Mouse (Mus musculus) right cerebral cortex, adult 18-20 months (tissue): Measurements from ENCODE around the gene Rnf169.
A peak's percentile ranks its signal among the peaks of the same experiment; 100 is the strongest.

Source experiments
- DNase-seq: peaks from one replicate; pipeline ENCODE4 v3.0.0; 2022; ENCODE audit warnings: mixed read lengths

Rnf169 gene

GRCm38 (mm10) chr7:99980132-99980591 is at the start of gene Rnf169:
Gene Rnf169 (minus strand): TSS chr7:99980448.
- DNase-seq, result peak; percentile 95

DNA sequence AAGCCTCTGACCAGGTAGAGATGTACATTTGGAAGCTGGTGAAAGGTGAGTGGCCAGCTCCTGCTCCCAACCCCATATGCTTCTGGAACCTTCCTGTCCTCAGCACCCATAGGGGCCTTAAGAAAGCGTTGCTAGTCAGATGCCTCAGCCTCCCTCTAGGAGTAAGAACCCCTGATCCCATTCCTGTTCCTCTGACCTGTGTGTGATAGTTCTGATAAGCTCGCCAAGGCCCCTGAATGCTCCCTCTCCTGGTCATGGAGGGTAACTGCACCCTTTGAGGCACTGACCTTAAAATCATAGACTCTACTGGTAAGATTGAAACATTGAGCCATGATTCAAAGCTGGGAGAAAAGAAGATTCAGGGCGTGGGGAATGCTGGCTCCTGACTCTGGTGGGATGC is 49.1 kb upstream of the Rnf169 start:
- no peak for DNase-seq

GRCm38 (mm10) chr7:100027353-100027752 is 47.1 kb upstream of the Rnf169 start:
- no peak for DNase-seq

GRCm38 (mm10) chr7:100017056-100017455 is 36.8 kb upstream of the Rnf169 start:
- peak; percentile 42 for DNase-seq

DNA sequence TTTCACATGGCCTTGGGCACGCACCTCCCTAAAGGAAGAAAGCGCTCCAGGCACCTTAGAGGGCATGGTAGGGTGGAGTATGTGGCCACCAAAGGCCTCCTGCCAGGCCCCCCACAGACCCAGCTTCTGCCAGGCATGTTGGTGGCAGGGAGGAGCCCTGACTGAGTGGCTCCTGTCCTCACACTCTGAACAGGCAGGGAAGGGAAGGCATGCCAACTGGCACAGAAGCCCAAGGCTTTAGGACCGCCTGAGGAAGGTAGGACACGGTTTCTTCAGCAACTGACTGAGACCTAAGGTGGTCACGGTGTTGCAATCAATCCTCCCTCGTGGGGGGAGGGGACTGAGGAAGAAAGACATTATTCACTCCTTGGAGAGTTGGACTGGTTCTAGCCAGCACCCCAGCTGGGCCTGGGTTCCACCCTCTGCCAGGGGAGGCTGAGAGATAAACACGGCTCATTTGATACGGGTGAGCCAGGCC is 33.9 kb upstream of the Rnf169 start:
- no peak for DNase-seq

DNA sequence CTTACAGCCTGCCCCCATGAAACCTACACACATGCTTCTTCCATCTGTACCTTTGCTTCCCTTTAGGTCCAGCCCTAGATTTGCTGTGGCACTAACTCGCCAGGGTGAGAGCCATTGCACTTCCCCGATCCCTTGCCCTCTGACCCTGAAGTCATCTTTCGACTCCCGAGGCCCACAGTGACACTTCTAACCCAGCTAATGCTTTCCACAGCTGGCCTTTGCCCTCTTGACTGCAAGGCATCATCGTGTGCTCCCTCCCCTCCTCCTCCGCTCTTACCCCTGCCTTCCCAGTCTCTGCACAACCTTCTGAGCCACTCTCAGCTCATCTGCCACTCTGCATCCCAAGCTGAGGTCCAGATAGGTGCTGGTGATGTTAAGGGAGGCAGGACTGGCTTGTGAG is 32.3 kb upstream of the Rnf169 start:
- no peak for DNase-seq

DNA sequence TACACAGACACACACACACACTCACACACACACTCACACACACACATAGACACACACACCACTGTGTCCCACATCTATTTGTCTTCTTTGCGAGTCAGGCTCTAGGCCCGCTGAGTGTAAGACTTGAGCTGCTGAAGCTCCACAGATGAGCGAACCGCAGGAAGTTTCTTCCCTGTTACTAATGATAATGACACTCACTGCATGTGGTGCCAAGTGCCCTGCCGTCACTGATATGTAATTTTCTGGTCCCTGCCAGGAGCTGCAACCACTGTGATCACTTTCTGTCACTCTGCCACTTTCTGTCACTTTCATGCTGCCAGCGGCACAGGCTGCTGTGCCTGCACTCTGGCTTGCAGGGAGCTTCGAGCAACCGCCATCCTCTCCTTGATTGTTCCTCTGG is 31.8 kb upstream of the Rnf169 start:
- no peak for DNase-seq

DNA sequence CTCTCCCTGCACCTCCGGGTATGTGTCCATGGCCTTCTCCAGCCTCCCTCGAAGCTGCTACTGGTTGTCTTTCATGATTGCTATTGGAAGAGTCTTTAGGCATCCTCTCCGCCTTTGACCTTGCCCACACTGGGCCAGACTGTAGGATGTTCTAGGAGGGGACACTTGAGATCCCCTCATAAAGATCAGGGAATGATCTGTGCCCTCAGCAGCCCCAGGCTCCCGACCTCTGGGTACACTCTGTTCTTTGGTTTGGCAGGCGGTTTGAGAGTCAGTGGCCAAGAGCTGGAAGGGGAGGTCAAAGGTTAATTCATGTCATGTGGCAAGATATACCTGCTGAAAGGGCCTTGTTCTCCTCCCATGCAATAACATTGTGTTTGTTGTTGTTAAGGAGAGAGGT is 30.5 kb upstream of the Rnf169 start:
- DNase-seq, result no peak

DNA sequence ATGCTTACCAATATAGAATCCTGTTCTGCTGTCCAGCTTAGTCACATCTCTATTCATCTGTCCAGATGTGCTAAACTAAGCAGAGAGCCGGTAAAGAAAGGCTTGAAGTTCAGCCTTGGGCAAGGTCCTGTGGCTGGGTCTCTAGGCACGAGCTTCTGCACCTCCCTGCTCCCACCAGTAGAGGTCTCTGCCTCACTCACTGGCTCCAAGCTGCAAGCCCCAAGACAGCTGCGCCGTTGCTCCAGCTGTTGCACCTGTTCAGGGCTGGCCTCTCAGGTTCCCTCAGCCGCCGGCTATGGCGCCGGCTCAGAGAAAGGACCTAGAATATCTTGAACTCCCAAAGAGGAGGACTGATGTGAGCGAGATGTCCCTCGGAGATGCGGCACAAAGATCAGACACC is 29.4 kb upstream of the Rnf169 start:
- DNase-seq, result peak; percentile 37

DNA sequence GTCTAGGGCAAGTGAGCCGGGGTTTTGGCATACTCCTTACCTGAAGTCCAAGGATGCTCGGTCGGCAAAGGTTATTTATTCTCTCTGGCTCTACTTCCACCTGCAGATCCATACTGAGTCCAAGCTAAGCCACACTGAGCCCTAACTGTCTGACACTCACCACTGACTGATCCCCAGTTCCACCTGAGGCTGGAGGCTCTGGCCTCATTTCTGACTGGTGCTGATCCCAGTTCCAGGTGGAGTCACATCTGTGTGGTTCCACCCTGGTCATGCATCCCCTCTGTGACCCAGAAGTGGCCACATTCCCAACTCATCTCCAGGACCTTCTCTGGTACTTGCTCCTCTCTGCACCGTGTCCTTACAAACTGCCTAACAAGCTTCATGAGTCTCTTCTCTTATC is 28.5 kb upstream of the Rnf169 start:
- no peak for DNase-seq

DNA sequence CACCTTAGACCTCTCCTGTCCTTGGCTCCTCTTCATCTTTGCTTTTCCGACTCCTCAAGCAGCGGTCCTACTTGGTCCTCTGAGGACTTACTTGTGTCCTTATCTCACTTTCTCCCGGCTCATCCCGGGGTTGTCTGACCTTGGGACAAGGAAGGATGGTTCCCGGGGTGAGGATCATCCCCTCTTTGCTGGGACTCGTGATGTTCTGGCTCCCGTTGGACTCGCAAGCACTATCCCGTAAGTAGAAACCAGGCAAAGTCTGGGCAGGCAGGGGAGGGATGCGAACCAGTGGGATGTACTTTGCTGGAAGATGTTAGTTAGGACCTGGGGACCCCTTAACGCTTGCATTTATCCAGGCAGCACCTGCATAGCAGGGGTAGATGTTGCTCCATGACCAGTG is 26.2 kb upstream of the Rnf169 start:
- no peak for DNase-seq

DNA sequence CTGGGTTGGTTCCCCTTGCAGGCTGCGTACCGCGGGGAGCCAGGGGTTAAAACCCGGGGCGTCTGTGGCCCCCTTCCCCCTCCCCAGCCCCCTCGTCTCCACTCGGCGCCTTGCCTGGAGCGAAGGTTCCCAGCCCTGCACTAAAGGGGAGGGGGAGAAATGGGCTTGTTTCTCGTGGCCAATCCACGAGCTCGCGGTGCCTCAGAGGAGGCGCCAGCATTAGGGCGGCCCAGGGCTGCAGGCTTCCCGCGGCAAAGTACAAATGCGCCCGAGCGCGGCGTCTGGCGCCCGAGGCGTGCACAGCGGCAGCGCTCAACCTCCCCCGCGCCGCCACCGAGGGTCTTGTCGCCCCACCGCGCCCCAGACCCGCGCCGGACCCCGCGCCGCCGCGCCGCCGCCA is 25.5 kb upstream of the Rnf169 start, which contains the start of gene Chrdl2:
Gene Chrdl2 (plus strand): TSS at position 383 of the 400 bp plus-strand sequence.
- peak; percentile 26 for DNase-seq

- DNase-seq, result no peak
Measured at GRCm38 (mm10) chr7:100003781-100004180, 23.5 kb upstream of the Rnf169 start.

GRCm38 (mm10) chr7:99998668-99999067 is 18.4 kb upstream of the Rnf169 start:
- no peak for DNase-seq

- no peak for DNase-seq
Measured at GRCm38 (mm10) chr7:99995186-99995585, 14.9 kb upstream of the Rnf169 start.

DNA sequence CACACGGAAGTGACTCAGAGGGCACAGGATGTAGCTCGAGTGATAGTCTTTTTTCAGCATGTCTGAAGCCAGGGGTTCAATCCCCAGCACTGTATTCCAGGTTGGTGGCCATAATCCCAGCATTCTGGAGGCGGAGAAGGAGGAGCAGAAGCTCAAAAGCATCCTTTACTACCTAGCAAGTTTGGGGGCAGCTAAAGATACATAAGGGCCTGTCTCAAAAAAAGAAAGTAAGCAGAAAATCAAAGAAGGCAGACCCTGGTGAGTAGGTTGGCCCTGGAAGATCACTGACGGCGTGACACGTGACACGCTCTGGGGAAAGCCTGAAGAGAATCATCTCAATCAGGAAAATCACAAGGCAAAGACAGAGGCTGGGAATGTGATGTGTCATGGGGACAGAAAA is 12.9 kb upstream of the Rnf169 start:
- DNase-seq, result no peak

GRCm38 (mm10) chr7:99990990-99991707 is 10.9 kb upstream of the Rnf169 start:
- no peak for DNase-seq

DNA sequence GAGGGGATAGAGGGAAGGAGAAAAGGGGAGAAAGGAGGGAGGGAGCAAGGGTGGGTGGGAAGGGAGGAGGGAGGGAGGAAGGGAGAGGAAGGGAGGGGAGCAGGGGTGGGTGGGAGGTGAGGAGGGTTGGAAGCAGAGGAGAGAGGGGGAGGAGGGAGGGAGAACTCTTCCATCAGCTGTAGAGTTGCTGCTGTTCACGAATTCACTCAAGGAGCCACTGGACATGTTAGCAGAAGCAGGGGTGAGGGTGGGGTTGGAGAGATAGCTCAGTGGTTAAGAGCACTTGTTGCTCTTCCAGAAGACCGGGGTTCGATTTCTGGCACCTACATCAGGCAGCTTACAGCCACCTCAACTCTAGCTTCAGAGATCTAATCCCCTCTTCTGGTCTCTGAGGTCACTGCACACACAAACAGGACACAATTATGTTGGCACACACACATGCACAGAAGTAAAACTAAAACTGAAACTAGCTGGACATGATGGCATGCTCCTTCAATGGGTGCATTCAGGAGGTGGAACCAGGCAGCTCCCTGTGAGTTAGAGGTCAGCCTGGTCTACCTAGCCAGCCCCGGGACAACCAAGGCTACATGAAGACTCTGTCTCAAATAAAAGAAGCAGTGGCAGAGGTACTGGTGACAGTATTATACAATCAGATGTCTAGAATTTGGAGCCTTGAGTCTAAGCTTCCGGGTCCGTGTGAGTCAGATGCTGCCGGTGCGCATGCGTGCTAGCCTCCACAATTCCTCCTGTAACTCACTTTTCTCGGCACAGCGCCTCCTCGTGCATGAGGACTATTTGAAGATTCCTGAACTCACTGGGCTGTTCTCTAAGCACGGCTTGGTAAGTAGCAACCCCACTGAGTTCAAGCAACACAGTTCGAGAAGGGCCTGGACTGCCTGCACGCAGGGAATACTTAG is 9.9 kb upstream of the Rnf169 start:
- DNase-seq, result peak; percentile 68

- peak; percentile 83 for DNase-seq
Measured at GRCm38 (mm10) chr7:99988725-99989124, 8.5 kb upstream of the Rnf169 start.

DNA sequence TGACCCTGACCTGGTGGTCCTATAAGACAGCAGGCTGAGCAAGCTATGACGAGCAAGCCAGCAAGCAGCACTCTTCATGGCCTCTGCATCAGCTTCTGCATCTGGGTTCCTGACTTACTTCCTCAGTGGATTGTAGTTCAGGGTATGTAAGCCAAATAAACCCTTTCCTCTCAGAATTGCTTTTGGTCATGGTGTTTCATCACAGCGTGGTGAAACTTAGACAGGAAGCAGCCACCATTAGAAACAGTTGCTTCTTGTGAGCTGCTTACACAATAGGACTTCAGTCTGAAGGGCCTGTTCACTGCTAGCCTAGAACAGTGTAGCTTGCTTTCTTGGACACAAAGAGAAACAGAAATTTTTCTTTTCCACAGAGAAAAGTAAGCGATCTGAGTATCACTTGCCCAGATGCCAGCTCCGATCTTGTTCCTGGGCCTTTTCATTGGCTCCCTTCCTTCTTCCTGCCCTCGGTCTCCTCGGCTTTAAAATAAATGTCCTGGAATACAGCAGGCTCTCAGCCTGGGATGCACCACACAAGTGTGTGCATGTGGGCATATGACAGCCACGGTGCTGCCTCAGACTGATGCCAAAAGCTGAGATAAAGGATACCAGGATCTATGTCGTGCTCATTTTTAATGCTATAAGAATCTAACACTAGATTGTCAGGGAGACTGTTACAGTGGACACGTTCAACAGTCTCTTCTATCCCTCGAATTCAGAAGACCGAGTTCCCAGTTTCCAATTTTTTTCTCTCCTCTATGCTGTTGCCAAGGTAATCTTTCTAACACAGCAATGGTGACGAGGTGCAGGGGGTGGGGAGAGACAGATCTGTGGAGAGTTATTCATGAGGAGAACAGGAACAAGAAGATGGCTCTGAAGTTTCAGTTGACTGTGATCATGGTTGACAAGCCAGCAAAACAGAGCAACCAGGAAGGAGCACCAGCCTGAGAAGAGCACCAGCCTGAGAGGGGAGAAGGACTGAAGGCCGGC is 2.3 kb upstream of the Rnf169 start:
- peak; percentile 67 for DNase-seq

GRCm38 (mm10) chr7:99981311-99981710 is 1.1 kb upstream of the Rnf169 start:
- DNase-seq, result no peak

DNA sequence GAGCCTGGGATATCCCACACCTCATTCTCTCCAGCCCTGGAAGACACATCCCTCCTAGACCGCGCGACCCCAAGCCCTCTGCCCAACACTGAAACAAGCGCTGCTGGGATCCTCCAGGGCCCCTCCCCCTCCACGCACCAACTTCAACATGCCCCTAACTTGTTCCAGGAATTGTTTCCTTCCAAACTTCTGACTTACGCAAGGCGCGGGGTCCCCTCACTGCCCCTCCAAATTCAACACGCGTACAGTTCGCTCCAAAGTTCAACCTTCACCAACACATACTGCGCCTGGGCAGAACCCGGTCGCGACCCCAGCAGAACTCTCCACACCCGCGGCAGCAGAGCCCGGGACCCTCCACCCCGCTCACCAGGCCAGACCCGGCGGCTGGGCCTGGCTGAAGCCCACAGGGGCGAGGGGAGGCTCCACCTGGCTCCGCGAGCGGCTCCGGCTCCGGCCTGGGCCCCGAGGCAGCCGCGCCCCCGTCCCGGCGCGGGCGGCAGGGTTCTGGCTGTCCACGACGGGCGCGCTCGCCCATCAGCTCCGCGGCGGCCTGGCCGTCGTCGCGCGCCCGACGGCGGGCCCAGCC is 609 bp downstream of the Rnf169 start:
- no peak for DNase-seq
